Mouse (Mus musculus) testis, adult 2 months (tissue): ENCODE measurements around the gene Dennd4a.

ENCODE experiments used
- CTCF ChIP-seq: fragments of 200-500 bp; IDR thresholded peaks from 2 replicates; pipeline ENCODE4 v1.5.1; 2012; ENCODE audit warnings: low read depth, mild to moderate bottlenecking, inconsistent platforms, low read length, moderate library complexity; ENCODE audit not compliant: control insufficient read depth, insufficient read depth, insufficient replicate concordance
- POLR2A ChIP-seq: fragments of 200-500 bp; IDR thresholded peaks from 2 replicates; pipeline ENCODE4 v1.6.1; 2012; ENCODE audit warnings: low read depth, mild to moderate bottlenecking, inconsistent platforms, low read length, moderate library complexity; ENCODE audit not compliant: control insufficient read depth

- TF ChIP-seq CTCF: no peak
- no peak for TF ChIP-seq POLR2A
Measured at GRCm38 (mm10) chr9:64789887-64790400, 21.2 kb upstream of the Dennd4a start.
